ENCODE assay signal across 8 mouse cellular contexts in the genomic region with DNA sequence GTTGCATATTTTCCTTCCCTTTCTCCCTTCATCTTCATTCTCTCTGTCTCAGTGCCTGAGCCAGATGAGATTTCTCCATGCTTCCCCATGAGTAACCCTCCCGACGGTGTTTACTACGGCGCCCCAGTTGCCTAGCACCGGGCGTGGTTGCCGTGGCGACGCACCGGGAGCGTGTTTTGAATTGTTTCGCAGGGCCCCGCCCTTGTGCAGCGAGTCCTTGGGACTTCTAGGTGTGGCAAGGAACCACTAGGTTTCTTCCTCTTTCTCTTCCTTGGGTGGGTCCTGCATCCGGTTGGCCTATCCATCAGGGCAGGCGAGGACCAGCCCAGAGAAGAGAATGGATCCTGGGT. TPM values are rescaled to one million over a fixed set of nuclear protein-coding genes. Genes with fewer than 3 reads are reported as not detected.
DNase-seq lines count a peak whose midpoint lies in the region; ATAC-seq lines count a peak whose summit lies in the region.

No protein-coding gene starts in this region.

- 6% methylated on average over 16 of the region's 16 CpGs for WGBS in embryonic facial prominence, embryonic 15.5 days
- 5% methylated on average over 16 of the region's 16 CpGs for WGBS in heart, embryonic 10.5 days
- 5% methylated on average over 16 of the region's 16 CpGs for WGBS in limb, embryonic 11.5 days
- WGBS in midbrain, embryonic 12.5 days: 2% methylated on average over 16 of the region's 16 CpGs

- H3K27ac ChIP-seq in embryonic facial prominence, embryonic 15.5 days (replicated peaks): peak overlapping the region; percentile 86
- peak overlapping the region; percentile 84 for H3K27ac ChIP-seq in heart, embryonic 10.5 days
- H3K27ac ChIP-seq in limb, embryonic 11.5 days (replicated peaks; ENCODE audit: low read depth, low read length): no peak overlapping the region
- peak overlapping the region; percentile 35 for H3K27ac ChIP-seq in midbrain, embryonic 12.5 days (replicated peaks)

- no peaks in the 10 kb centered on the region for H3K36me3 ChIP-seq in embryonic facial prominence, embryonic 15.5 days
- no peaks in the 10 kb centered on the region for H3K36me3 ChIP-seq in heart, embryonic 10.5 days
- no peaks in the 10 kb centered on the region for H3K36me3 ChIP-seq in limb, embryonic 11.5 days (ENCODE audit: control insufficient read depth, insufficient read depth, low read length)
- no peaks in the 10 kb centered on the region for H3K36me3 ChIP-seq in midbrain, embryonic 12.5 days

- peak overlapping the region; percentile 40 for H3K4me2 ChIP-seq in embryonic facial prominence, embryonic 15.5 days (replicated peaks)
- H3K4me2 ChIP-seq in limb, embryonic 11.5 days (ENCODE audit: low read depth, severe bottlenecking): peak overlapping the region; percentile 45
- H3K4me2 ChIP-seq in midbrain, embryonic 12.5 days (replicated peaks): peak overlapping the region; percentile 53

- H3K4me1 ChIP-seq in embryonic facial prominence, embryonic 15.5 days: peaks cover 35% of the 10 kb centered on the region
- peaks cover 27% of the 10 kb centered on the region for H3K4me1 ChIP-seq in heart, embryonic 10.5 days
- H3K4me1 ChIP-seq in limb, embryonic 11.5 days (ENCODE audit: control insufficient read depth, insufficient read depth, low read length): peaks cover 16% of the 10 kb centered on the region
- H3K4me1 ChIP-seq in midbrain, embryonic 12.5 days: peaks cover 20% of the 10 kb centered on the region

- peak; percentile 50 for DNase-seq in CD4-positive, CD25-positive, alpha-beta regulatory T cell, adult 2 months (ENCODE audit: low read depth, low spot score)
- DNase-seq in heart, embryonic 10.5 days (ENCODE audit: low spot score): peak; percentile 92
- peak; percentile 74 for DNase-seq in kidney, adult 9 months
- peak; percentile 88 for DNase-seq in limb, embryonic 11.5 days (ENCODE audit: low spot score)
- peak; percentile 49 to 74 for DNase-seq in spleen, postnatal 4 days (ENCODE audit: low spot score in 2 of 2)

- no peak for ATAC-seq in CD4-positive, CD25-positive, alpha-beta regulatory T cell, adult 4 months
- peak; percentile 69; the same call in 1 of the 2 replicates for ATAC-seq in embryonic facial prominence, embryonic 15.5 days (ENCODE audit: insufficient number of reproducible peaks, low FRiP score, low TSS enrichment, low read depth)
- peak; percentile 64; the same call in 1 of the 2 replicates for ATAC-seq in limb, embryonic 11.5 days (ENCODE audit: insufficient number of reproducible peaks, low FRiP score, low TSS enrichment, low read depth)
- peak; percentile 90 for ATAC-seq in midbrain, embryonic 12.5 days (ENCODE audit: low FRiP score, low read depth)

- peak overlapping the region; percentile 16; the same call in 1 of the 2 replicates for H3K4me3 ChIP-seq in embryonic facial prominence, embryonic 15.5 days (replicated peaks)
- H3K4me3 ChIP-seq in heart, embryonic 10.5 days: peak overlapping the region; percentile 47
- peak overlapping the region; percentile 17; the same call in 1 of the 2 replicates for H3K4me3 ChIP-seq in limb, embryonic 11.5 days (ENCODE audit: low read depth, low read length)
- peak overlapping the region; percentile 25 for H3K4me3 ChIP-seq in midbrain, embryonic 12.5 days

- H3K9me3 ChIP-seq in embryonic facial prominence, embryonic 15.5 days (replicated peaks): no peaks in the 10 kb centered on the region
- no peaks in the 10 kb centered on the region for H3K9me3 ChIP-seq in heart, embryonic 10.5 days
- H3K9me3 ChIP-seq in limb, embryonic 11.5 days (ENCODE audit: control insufficient read depth, low read length): no peaks in the 10 kb centered on the region
- H3K9me3 ChIP-seq in midbrain, embryonic 12.5 days: peaks cover 3% of the 10 kb centered on the region; the same call in 1 of the 2 replicates

- no peak overlapping the region for H3K9ac ChIP-seq in embryonic facial prominence, embryonic 15.5 days
- H3K9ac ChIP-seq in limb, embryonic 11.5 days (ENCODE audit: low read length): peak overlapping the region; percentile 28
- H3K9ac ChIP-seq in midbrain, embryonic 12.5 days (replicated peaks): peak overlapping the region; percentile 15; the same call in 1 of the 2 replicates

- H3K27me3 ChIP-seq in embryonic facial prominence, embryonic 15.5 days: no peaks in the 10 kb centered on the region
- H3K27me3 ChIP-seq in heart, embryonic 10.5 days (ENCODE audit: insufficient read depth, poor library complexity, severe bottlenecking): no peaks in the 10 kb centered on the region
- H3K27me3 ChIP-seq in limb, embryonic 11.5 days (ENCODE audit: control insufficient read depth, insufficient read depth, low read length): no peaks in the 10 kb centered on the region
- H3K27me3 ChIP-seq in midbrain, embryonic 12.5 days: peaks cover 27% of the 10 kb centered on the region

RNA-seq across cellular contexts. Expression of gene Gsg1, which starts 1.4 kb away (rescaled TPM):
- polyA plus RNA-seq in CD4-positive, CD25-positive, alpha-beta regulatory T cell, adult 4 months (2017; shearing (Covaris generic)): not detected
- polyA plus RNA-seq in embryonic facial prominence, embryonic 15.5 days (2015; fragmentation: Nextera tagmentation; extraction: Ambion mirVana): 2.1 and 2.6 TPM in 2 replicates
- 0.47 and 3.9 TPM in 2 replicates for polyA plus RNA-seq in heart, embryonic 10.5 days (2016; fragmentation: Nextera tagmentation; extraction: Ambion mirVana)
- 0.81 and 0.91 TPM in 2 replicates for polyA plus RNA-seq in limb, embryonic 11.5 days (2014; fragmentation: Nextera tagmentation; extraction: Ambion mirVana)
- 0.24 and 0.45 TPM in 2 replicates for polyA plus RNA-seq in midbrain, embryonic 12.5 days (2016; fragmentation: Nextera tagmentation; extraction: Ambion mirVana)

RNA-seq across cellular contexts. Expression of gene Hebp1, which starts 54.9 kb away (rescaled TPM):
- polyA plus RNA-seq in CD4-positive, CD25-positive, alpha-beta regulatory T cell, adult 4 months (2017; shearing (Covaris generic)): 1 to 10 TPM in 1 of 2 experiments, not detected in 1; 1.0 TPM
- polyA plus RNA-seq in embryonic facial prominence, embryonic 15.5 days (2015; fragmentation: Nextera tagmentation; extraction: Ambion mirVana): 10.7 and 11.4 TPM in 2 replicates
- polyA plus RNA-seq in heart, embryonic 10.5 days (2016; fragmentation: Nextera tagmentation; extraction: Ambion mirVana): 20.7 and 21.2 TPM in 2 replicates
- 1.3 and 3.8 TPM in 2 replicates for polyA plus RNA-seq in limb, embryonic 11.5 days (2014; fragmentation: Nextera tagmentation; extraction: Ambion mirVana)
- 2.3 and 4.0 TPM in 2 replicates for polyA plus RNA-seq in midbrain, embryonic 12.5 days (2016; fragmentation: Nextera tagmentation; extraction: Ambion mirVana)

RNA-seq across cellular contexts. Expression of gene Fam234b, which starts 54.9 kb away (rescaled TPM):
- 10 to 100 TPM; 18.0 to 23.1 TPM for polyA plus RNA-seq in CD4-positive, CD25-positive, alpha-beta regulatory T cell, adult 4 months (2017; shearing (Covaris generic))
- 24.8 and 25.1 TPM in 2 replicates for polyA plus RNA-seq in embryonic facial prominence, embryonic 15.5 days (2015; fragmentation: Nextera tagmentation; extraction: Ambion mirVana)
- 9.8 and 11.6 TPM in 2 replicates for polyA plus RNA-seq in heart, embryonic 10.5 days (2016; fragmentation: Nextera tagmentation; extraction: Ambion mirVana)
- polyA plus RNA-seq in limb, embryonic 11.5 days (2014; fragmentation: Nextera tagmentation; extraction: Ambion mirVana): 20.4 and 21.2 TPM in 2 replicates
- polyA plus RNA-seq in midbrain, embryonic 12.5 days (2016; fragmentation: Nextera tagmentation; extraction: Ambion mirVana): 39.0 and 43.6 TPM in 2 replicates

RNA-seq across cellular contexts. Expression of gene Pbp2, which starts 57.5 kb away (rescaled TPM):
- not detected for polyA plus RNA-seq in CD4-positive, CD25-positive, alpha-beta regulatory T cell, adult 4 months (2017; shearing (Covaris generic))
- polyA plus RNA-seq in embryonic facial prominence, embryonic 15.5 days (2015; fragmentation: Nextera tagmentation; extraction: Ambion mirVana): 0.91 and 1.5 TPM in 2 replicates
- 0.16 TPM in 1 of 2 replicates, not detected in the other for polyA plus RNA-seq in heart, embryonic 10.5 days (2016; fragmentation: Nextera tagmentation; extraction: Ambion mirVana)
- 0.23 TPM in 1 of 2 replicates, not detected in the other for polyA plus RNA-seq in limb, embryonic 11.5 days (2014; fragmentation: Nextera tagmentation; extraction: Ambion mirVana)
- not detected in 2 replicates for polyA plus RNA-seq in midbrain, embryonic 12.5 days (2016; fragmentation: Nextera tagmentation; extraction: Ambion mirVana)
